Mouse (Mus musculus) layer of hippocampus, adult 8-10 months (tissue): ENCODE results near the gene Nup214. TPM values are rescaled to one million over a fixed set of nuclear protein-coding genes. Genes with fewer than 3 reads are reported as not detected.

Source experiments
- DNase-seq, 2 experiments: peaks; one replicate each; pipeline ENCODE4 v3.0.0; 2022; ENCODE audit warnings: low spot score in 2 of 2
- total RNA-seq, 4 experiments: library from RNA; stranded (reverse); gene quantifications; 2 replicates each; pipeline ENCODE4 v1.2.4; 2022

Nup214 gene
- 10 to 100 TPM; 62.3 to 69.6 (median 68.0) TPM for total RNA-seq

DNA sequence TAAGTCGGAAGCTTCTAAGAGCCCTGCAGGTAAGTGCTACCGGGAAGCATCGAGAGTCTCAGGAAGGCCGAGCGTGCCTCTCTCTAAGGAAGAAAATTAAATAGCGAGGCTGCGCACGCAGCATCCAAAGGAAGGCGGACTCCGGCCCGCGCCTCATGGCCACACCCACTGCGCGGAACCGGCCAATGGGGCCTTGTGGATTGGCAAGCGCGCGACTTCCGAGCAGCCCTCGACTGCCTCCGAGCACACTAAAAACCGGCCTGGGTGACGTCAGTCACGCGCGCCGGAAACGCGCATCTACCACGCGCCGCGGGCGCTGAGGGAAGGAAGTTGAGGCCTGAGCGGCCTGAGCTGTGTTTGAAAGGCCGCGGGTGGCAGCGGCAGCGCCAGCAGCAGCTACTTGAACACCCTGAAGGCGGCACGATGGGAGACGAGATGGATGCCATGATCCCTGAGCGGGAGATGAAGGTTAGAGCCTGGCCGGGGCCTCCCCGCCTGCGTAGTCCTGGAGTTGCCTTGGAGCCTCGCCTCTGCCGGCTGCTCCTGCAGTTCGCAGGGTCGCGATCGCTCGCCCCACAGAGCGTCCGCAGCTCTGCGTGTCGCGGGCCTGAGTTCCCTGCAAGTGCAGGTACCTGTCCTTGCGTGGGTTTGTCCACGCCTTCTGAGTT is at the start of gene Nup214:
Gene Nup214 (plus strand): TSS at position 296 of the 668 bp plus-strand sequence.
- peak; percentile 97 to 99 for DNase-seq

DNA sequence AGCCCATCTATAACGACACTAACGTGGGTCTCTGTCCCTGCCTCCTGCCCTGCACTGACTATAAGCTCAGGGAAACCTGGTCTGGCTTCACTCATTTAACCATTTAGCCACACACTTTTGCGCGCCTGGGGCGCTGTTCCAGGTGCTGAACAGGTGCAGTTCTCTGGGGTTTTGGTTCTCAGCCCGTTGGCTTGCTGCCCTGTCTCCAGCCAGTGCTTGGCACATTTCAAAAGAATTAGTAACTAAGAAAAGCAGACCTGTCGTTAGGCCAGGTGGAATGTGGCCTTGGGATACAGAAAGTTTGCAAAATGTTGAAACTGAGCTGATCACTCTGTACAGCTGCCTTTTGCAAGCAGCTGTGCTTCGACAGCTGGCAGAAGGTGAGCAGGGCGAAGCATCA is 49.4 kb upstream of the Nup214 start:
- DNase-seq: no peak

- no peak for DNase-seq
Observed at GRCm38 (mm10) chr2:31925936-31926335, 48.3 kb upstream of the Nup214 start.

GRCm38 (mm10) chr2:31929664-31930063 is 44.6 kb upstream of the Nup214 start:
- DNase-seq: no peak

DNA sequence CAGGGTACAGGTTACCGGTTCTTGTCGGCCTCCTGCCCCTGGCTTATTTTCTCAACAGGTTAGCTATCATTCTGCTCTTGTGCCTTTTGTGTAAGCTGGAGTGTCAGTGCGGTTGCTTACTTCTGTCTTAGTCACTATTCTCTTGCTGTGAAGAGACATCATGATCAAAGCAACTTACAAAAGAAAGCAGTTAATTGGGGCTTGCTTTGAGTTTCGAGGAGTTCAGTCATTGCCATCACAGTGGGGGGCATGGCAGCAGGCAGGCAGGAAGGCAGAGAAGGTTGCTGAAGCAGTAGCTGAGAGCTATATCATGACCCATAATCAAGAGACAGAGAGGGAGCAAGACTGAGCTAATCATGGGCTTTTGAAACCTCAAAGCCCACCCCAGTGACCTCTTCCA is 39.7 kb upstream of the Nup214 start:
- no peak for DNase-seq

- DNase-seq: no peak
Observed at GRCm38 (mm10) chr2:31935054-31935453, 39.2 kb upstream of the Nup214 start.

DNA sequence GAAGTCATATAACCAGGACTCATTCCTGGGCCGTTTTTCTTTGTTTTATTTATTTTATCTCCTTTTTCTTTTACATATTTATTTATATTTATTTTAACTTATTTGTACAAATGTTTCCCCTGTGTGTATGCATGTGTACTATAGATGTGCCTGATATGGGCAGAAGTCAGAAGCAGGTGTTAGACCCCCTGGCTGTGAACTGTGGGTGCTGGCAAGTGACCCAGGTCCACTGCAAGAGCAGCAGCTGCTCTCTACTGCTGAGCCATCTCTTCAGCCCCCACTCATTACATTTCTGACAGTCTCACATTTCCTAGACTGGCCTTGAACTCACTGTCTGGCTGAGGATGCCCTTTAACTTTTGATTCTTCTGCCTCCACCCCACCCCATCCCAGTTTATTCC is 35.9 kb upstream of the Nup214 start:
- no peak for DNase-seq

DNA sequence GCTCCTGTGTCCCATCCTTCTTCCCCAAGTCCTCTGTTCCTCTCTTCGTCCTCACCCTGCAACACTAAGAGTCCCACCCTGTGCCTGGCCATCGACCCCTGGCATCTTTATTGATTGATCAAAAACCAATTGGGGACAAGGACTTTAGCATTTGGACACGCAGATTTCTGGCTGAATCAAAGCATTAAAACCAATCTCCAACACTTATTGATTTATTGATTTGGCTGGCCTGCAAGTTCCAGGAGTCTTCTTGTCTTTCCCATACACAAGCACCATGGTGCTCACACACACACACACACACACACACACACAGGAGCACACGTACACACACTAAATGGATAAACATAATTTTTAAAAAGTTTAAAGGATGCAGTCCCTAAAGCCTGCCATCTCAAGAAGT is 31.2 kb upstream of the Nup214 start:
- no peak for DNase-seq

GRCm38 (mm10) chr2:31945580-31945979 is 28.7 kb upstream of the Nup214 start:
- no peak for DNase-seq

- no peak for DNase-seq
Observed at GRCm38 (mm10) chr2:31948392-31948791, 25.8 kb upstream of the Nup214 start.

- no peak for DNase-seq
Observed at GRCm38 (mm10) chr2:31948801-31949200, 25.4 kb upstream of the Nup214 start.

- DNase-seq: no peak
Observed at GRCm38 (mm10) chr2:31950058-31950871, 24.0 kb upstream of the Nup214 start, which contains the start of gene Aif1l. Aif1l (plus strand) TSS chr2:31950139.

GRCm38 (mm10) chr2:31950966-31951365 is 23.3 kb upstream of the Nup214 start:
- no peak for DNase-seq

DNA sequence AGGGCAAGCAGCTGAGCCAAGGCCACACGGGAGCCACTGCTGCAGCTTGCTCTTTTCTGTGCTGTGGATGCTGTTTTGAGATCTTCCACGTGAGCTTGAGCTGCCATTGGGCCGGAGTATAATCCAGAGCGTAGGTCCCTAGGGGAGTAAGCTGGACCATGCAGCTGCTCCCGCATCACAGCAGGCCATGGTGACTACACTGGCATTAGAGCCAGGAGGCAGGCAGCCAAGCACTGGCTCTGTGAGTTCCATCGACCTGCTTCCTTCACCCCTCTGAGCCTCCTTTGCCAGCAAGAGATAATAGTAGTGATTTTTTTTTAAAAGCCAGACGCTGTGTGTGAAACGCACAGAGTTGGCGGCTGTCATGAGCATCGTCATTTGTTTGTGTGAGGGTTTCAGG is 22.0 kb upstream of the Nup214 start:
- DNase-seq: no peak

DNA sequence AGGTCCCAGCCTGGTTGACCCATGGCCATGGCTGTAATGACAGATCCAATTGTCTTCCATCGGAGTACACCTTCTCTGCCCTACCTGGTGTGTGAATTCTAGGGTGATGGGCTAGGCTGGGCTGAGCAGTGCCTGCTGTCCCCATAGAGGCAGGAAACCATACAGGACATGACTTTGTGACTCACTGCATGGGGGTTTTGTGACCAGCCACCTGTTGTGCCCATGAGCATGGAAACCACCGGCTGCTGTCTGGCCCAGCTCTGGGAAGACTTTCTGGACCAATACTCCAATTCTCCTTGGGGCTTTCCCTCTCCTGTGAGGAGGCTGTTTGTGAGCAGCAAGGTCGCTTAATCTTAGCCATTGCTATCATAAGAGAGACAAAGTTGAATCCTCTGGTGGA is 21.5 kb upstream of the Nup214 start:
- DNase-seq: no peak

- DNase-seq: no peak
Observed at GRCm38 (mm10) chr2:31953687-31954086, 20.5 kb upstream of the Nup214 start.

DNA sequence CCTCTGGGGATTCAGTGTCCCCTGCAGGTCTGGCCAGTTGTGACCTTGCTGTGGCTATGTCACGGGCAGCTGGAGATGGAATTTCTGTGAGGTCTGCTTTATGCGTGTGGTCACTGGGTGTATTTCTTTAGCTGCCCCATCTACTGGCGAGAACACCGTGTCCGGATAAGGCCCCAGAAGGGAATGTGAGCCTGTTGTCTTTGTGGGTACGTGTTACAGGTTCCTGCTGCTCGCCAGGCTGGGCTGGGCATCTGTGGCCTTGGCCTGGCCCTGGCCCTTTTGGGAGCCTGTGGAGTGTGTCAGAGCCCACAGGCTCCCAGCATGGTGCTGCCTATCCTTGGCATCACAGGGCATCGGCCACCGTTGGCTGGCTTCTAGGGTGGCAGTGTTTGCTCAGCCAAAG is 19.5 kb upstream of the Nup214 start:
- DNase-seq: no peak

GRCm38 (mm10) chr2:31955686-31956085 is 18.6 kb upstream of the Nup214 start:
- DNase-seq: no peak

DNA sequence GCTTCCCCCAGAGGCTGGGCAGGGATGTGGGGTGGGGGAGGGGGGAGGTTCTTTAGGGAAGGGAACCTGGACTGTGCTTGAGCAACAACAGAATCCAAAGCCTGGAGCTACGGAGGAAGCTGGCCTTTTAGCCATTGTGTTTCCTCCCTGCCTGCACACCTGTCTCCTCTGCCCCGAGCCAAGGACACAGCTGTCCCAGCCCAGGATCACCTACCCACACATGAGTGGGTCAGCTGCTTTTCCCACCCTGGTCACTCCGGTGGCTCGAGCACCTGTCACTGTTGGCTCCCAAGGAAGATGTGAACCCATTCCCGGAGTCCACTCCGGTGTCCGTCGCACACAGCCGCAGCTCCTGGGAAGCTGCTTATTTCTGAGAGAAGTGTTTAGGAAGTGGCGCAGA is 17.0 kb upstream of the Nup214 start:
- DNase-seq: no peak

- no peak for DNase-seq
Observed at GRCm38 (mm10) chr2:31960986-31961385, 13.2 kb upstream of the Nup214 start.

DNA sequence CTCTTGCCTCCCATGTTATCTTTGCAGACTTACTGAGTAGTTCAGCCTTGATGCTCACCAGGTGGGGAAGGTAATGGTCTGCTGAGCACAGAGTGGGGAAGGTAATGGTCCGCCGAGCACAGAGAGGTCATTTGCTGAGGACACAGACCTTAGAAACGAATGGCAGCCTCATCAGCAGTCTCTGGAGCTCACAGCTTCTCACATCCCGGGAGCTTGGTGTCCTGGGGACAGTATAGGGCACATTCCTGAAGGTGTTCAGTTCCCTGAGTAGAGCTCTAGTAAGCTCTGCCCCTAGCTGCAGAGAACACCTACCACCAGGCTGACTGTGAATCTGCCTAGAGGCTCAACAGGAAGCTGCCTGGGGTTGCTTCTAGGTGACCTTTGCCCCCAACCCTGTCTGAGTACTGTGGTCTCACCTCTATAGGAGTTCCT is 12.4 kb upstream of the Nup214 start:
- DNase-seq: no peak

DNA sequence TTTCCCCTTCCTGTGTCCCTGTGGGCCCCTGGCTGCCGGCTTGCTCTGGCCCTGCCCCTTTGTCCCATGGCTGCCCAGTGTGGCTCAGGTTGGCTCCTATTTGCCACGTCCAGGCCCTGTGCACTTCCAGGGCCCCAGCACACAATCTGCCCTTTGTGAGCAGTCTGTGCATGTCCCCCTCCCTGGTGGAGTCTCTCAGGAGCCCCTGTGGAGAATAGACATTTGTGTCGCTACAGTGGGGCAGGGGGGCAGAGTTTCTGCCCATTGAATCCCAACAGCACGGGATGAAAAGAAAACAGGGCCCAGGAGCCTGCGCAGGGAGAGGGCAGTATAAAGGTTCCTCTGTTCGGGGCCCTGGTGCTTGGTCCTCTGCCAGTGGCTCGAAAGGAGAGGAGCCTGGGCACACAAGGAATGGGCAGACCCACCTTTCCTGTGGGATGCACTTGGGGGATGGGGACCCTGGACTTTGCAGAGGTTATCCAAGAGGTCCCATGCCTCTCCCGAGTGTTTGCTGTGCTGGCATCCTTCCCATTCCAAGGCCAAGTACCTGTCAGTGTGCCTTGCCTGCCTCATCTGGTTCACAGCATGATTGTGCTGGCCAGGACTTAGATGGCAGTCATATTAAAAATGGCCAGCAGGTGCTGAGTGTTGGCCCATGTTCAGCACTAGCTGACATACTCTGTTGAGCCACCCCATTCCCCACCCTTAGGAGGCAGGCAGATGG is 11.6 kb upstream of the Nup214 start:
- DNase-seq: peak; percentile 75 to 89
